Mouse (Mus musculus): ENCODE measurements around the gene Rac3. TPM values are rescaled to one million over a fixed set of nuclear protein-coding genes. Genes with fewer than 3 reads are reported as not detected.

Gene Rac3
- total and polyA plus RNA-seq, 3 experiments: 0.70 to 4.6 (median 0.99) TPM

- peaks cover 3% of the 10 kb centered on the region; the same call in 1 of the 2 replicates for H3K4me1 ChIP-seq (ENCODE audit: control insufficient read depth, insufficient read depth, low read length)
- WGBS: 68% methylated on average over 5 of the region's 5 CpGs
- H3K79me2 ChIP-seq (replicated peaks; ENCODE audit: control insufficient read depth, insufficient read depth, low read length): no peaks in the 10 kb centered on the region
- H3K4me3 ChIP-seq: no peak overlapping the region
- intact Hi-C loops (cut with DNase I): no loop called here
- no peaks in the 10 kb centered on the region for H3K27me3 ChIP-seq (ENCODE audit: control insufficient read depth, insufficient read depth, low read length)
- no peak overlapping the region for H3K9ac ChIP-seq (ENCODE audit: low read depth, low read length)
- TF ChIP-seq CTCF (IDR thresholded peaks at IDR 0.05) (no peak), POLR2A (IDR thresholded peaks at IDR 0.05; ENCODE audit: insufficient read depth, low read depth, low read length) (no peak), EP300 (IDR thresholded peaks at IDR 0.05; ENCODE audit: insufficient read depth, low read depth, low read length) (no peak)
- no peaks in the 10 kb centered on the region for H3K36me3 ChIP-seq (ENCODE audit: control insufficient read depth, insufficient read depth, low read length)
- H3K27ac ChIP-seq: no peak overlapping the region
- no peak for DNase-seq
Observed at GRCm38 (mm10) chr11:120707969-120708368, 13.3 kb upstream of the Rac3 start.

- intact Hi-C loops (cut with DNase I): no loop called here
Observed at GRCm38 (mm10) chr11:120709551-120709950, 11.7 kb upstream of the Rac3 start.

GRCm38 (mm10) chr11:120710672-120711071, 10.6 kb upstream of the Rac3 start:
- H3K36me3 ChIP-seq (ENCODE audit: control insufficient read depth, insufficient read depth, low read length): no peaks in the 10 kb centered on the region
- no peaks in the 10 kb centered on the region for H3K27me3 ChIP-seq (ENCODE audit: control insufficient read depth, insufficient read depth, low read length)
- H3K79me2 ChIP-seq (replicated peaks; ENCODE audit: control insufficient read depth, insufficient read depth, low read length): no peaks in the 10 kb centered on the region
- H3K4me1 ChIP-seq (ENCODE audit: control insufficient read depth, insufficient read depth, low read length): peaks cover 5% of the 10 kb centered on the region; the same call in 1 of the 2 replicates
- no peak overlapping the region for H3K4me3 ChIP-seq
- intact Hi-C loops (cut with DNase I): loop anchor here (5.0 kb wide), 1 partner anchor 128 kb away; the partner anchor contains the start of gene Arhgdia
- no peak overlapping the region for H3K9ac ChIP-seq (ENCODE audit: low read depth, low read length)
- DNase-seq: no peak
- WGBS: 90% methylated on average over 5 of the region's 5 CpGs
- TF ChIP-seq EP300 (IDR thresholded peaks at IDR 0.05; ENCODE audit: insufficient read depth, low read depth, low read length) (no peak), CTCF (IDR thresholded peaks at IDR 0.05) (no peak), POLR2A (IDR thresholded peaks at IDR 0.05; ENCODE audit: insufficient read depth, low read depth, low read length) (no peak)
- no peak overlapping the region for H3K27ac ChIP-seq

More at GRCm38 (mm10) chr11:120709551-120709950, 11.7 kb upstream of the Rac3 start:
- no peak overlapping the region for H3K4me3 ChIP-seq
- peaks cover 3% of the 10 kb centered on the region; the same call in 1 of the 2 replicates for H3K4me1 ChIP-seq (ENCODE audit: control insufficient read depth, insufficient read depth, low read length)
- H3K27ac ChIP-seq: no peak overlapping the region
- H3K9ac ChIP-seq (ENCODE audit: low read depth, low read length): no peak overlapping the region
- no peaks in the 10 kb centered on the region for H3K27me3 ChIP-seq (ENCODE audit: control insufficient read depth, insufficient read depth, low read length)
- 88% methylated on average over 2 of the region's 2 CpGs for WGBS
- no peak for DNase-seq
- no peak for TF ChIP-seq CTCF (IDR thresholded peaks at IDR 0.05)
- no peak for TF ChIP-seq POLR2A (IDR thresholded peaks at IDR 0.05; ENCODE audit: insufficient read depth, low read depth, low read length)
- TF ChIP-seq EP300 (IDR thresholded peaks at IDR 0.05; ENCODE audit: insufficient read depth, low read depth, low read length): no peak
- no peaks in the 10 kb centered on the region for H3K79me2 ChIP-seq (replicated peaks; ENCODE audit: control insufficient read depth, insufficient read depth, low read length)
- H3K36me3 ChIP-seq (ENCODE audit: control insufficient read depth, insufficient read depth, low read length): no peaks in the 10 kb centered on the region

- no peak for DNase-seq
- peaks cover 5% of the 10 kb centered on the region; the same call in 1 of the 2 replicates for H3K4me1 ChIP-seq (ENCODE audit: control insufficient read depth, insufficient read depth, low read length)
- H3K27ac ChIP-seq: no peak overlapping the region
- 69% methylated on average over 8 of the region's 8 CpGs for WGBS
- no peaks in the 10 kb centered on the region for H3K27me3 ChIP-seq (ENCODE audit: control insufficient read depth, insufficient read depth, low read length)
- H3K4me3 ChIP-seq: no peak overlapping the region
- no peaks in the 10 kb centered on the region for H3K79me2 ChIP-seq (replicated peaks; ENCODE audit: control insufficient read depth, insufficient read depth, low read length)
- TF ChIP-seq EP300 (IDR thresholded peaks at IDR 0.05; ENCODE audit: insufficient read depth, low read depth, low read length): no peak
- no peak for TF ChIP-seq CTCF (IDR thresholded peaks at IDR 0.05)
- no peak for TF ChIP-seq POLR2A (IDR thresholded peaks at IDR 0.05; ENCODE audit: insufficient read depth, low read depth, low read length)
- no peak overlapping the region for H3K9ac ChIP-seq (ENCODE audit: low read depth, low read length)
- no peaks in the 10 kb centered on the region for H3K36me3 ChIP-seq (ENCODE audit: control insufficient read depth, insufficient read depth, low read length)
- intact Hi-C loops (cut with DNase I): loop anchor here (1.0 to 5.0 kb wide), 5 partner anchors 53 to 223 kb away; partner anchors contain the start of genes Arhgdia and Sirt7
Observed at GRCm38 (mm10) chr11:120711980-120712604, 9.2 kb upstream of the Rac3 start.

GRCm38 (mm10) chr11:120712771-120713568, 8.3 kb upstream of the Rac3 start:
- peak; percentile 58 to 76 for DNase-seq
- Histone ChIP-seq H3K27ac (peak overlapping the region; percentile 76), H3K4me1 (ENCODE audit: control insufficient read depth, insufficient read depth, low read length) (peaks cover 5% of the 10 kb centered on the region; the same call in 1 of the 2 replicates), H3K4me3 (peak overlapping the region; percentile 65), H3K9ac (ENCODE audit: low read depth, low read length) (peak overlapping the region; percentile 58), H3K27me3 (ENCODE audit: control insufficient read depth, insufficient read depth, low read length) (no peaks in the 10 kb centered on the region), H3K36me3 (ENCODE audit: control insufficient read depth, insufficient read depth, low read length) (no peaks in the 10 kb centered on the region), H3K79me2 (replicated peaks; ENCODE audit: control insufficient read depth, insufficient read depth, low read length) (no peaks in the 10 kb centered on the region)
- intact Hi-C loops (cut with DNase I): loop anchor here (1.0 to 5.0 kb wide), 5 partner anchors 54 to 224 kb away; partner anchors contain the start of genes Arhgdia and Sirt7
- TF ChIP-seq POLR2A (IDR thresholded peaks at IDR 0.05; ENCODE audit: insufficient read depth, low read depth, low read length) (no peak), CTCF (IDR thresholded peaks at IDR 0.05) (peak; percentile 79), EP300 (IDR thresholded peaks at IDR 0.05; ENCODE audit: insufficient read depth, low read depth, low read length) (no peak)
- 1% methylated on average over 38 of the region's 38 CpGs for whole genome bisulfite sequencing
